Mouse (Mus musculus): ENCODE data around the gene Sub1.

- TF ChIP-seq CTCF (IDR thresholded peaks at IDR 0.05; ENCODE audit: insufficient read depth, low read length), result no peak
- no peak for TF ChIP-seq POLR2A (IDR thresholded peaks at IDR 0.05; ENCODE audit: borderline replicate concordance, extremely low read depth, low read depth, low read length)
Measured at GRCm38 (mm10) chr15:11981985-11982384, 14.8 kb downstream of the Sub1 start.
